Mouse (Mus musculus) spleen, adult 2 months (tissue): ENCODE measurements around the gene Hist1h2bj.

ENCODE experiments used
- CTCF ChIP-seq: fragments of 200-500 bp; IDR thresholded peaks from 2 replicates; pipeline ENCODE4 v1.5.1; 2011; ENCODE audit warnings: mild to moderate bottlenecking, inconsistent platforms; ENCODE audit not compliant: insufficient read depth, insufficient read length, insufficient replicate concordance; ENCODE audit errors: extremely low read depth
- POLR2A ChIP-seq: fragments of 200-500 bp; IDR thresholded peaks from 2 replicates; pipeline ENCODE4 v1.6.1; 2011; ENCODE audit warnings: low read depth, low read length, inconsistent platforms

DNA sequence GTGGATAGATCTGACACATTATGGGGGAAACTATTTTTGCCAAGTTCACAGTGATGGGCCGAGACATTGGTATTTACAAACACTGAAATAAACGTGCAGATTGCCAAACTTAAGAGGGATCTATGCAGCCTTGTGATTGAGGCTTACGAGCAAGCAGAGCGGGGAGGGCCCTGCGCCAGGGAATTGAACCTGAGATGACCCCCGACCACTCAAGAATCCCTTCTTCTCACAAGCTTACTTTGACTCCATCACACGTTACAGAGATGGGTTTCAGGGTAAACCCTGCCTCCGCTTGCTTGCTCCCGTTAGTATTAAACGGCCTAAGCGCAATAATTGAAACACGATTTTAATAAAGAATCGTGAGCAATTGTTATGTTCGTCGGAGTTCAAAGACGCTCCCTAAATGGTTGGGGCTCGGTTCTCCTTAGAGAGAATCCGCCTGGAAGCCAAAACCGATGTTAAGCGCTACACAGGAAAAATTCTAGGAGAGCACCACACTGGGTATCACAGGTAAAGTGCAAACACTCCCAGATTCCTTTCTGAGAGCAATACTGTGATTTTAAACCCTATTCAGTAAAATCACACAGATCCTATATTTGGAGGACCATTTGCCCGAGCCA, 45.7 kb upstream of the Hist1h2bj start:
- TF ChIP-seq POLR2A (no peak), CTCF (no peak)
